In the genomic region with DNA sequence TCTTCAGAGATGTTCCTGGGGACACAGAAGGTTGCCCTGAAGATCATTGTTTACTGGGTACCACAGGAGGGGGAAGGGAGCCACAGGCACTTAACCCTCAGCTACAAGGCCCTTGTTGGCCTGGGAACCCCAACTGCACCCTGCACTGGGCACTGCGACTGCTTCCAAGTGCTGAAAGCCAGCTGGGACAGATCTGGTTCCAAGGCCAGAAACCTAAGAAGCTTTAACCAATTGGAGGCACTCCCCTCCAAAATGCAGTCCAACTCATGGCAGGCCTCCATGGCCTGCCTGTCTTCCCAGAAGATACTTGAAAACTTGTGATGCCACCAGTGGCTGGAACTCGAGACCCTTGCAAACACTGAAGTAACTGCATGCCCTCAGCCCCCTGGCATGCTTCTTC, we compare ENCODE assay signal across 23 mouse cellular contexts. TPM values are rescaled to one million over a fixed set of nuclear protein-coding genes. Genes with fewer than 3 reads are reported as not detected.
DNase-seq lines count a peak whose midpoint lies in the region; ATAC-seq and TF ChIP-seq lines count a peak whose summit lies in the region.
"Had no signal": no experiment of that assay in that cellular context is flagged by ENCODE, and none has a peak within 500 bp of the region (broad histone marks: within the 10 kb centered on the region; RNA-seq: fewer than 3 reads in every experiment).

No protein-coding gene starts in this region.

- ATAC-seq in intestine, embryonic 15.5 days: no peak
- ATAC-seq in monocyte, adult 5-6 weeks (replicated peaks; ENCODE audit: insufficient number of reproducible peaks, low FRiP score, low TSS enrichment, poor library complexity, severe bottlenecking): no peak
- ATAC-seq in intestine, embryonic 16.5 days: no peak
- ATAC-seq: CD4-positive, CD25-positive, alpha-beta regulatory T cell, adult 4 months; forebrain, embryonic 13.5 days; forebrain, embryonic 16.5 days had no signal

- TF ChIP-seq CTCF in cortical plate, adult 2 months (IDR thresholded peaks at IDR 0.05; ENCODE audit: extremely low read depth, insufficient read depth, low read length): no peak

- no peak overlapping the region for H3K4me3 ChIP-seq in heart, embryonic 10.5 days
- no peak overlapping the region for H3K4me3 ChIP-seq in cortical plate, adult 2 months (ENCODE audit: insufficient read depth, low read length)
- no peak overlapping the region for H3K4me3 ChIP-seq in intestine, embryonic 15.5 days (replicated peaks)
- no peak overlapping the region for H3K4me3 ChIP-seq in intestine, embryonic 16.5 days (ENCODE audit: low read length)
- H3K4me3 ChIP-seq: embryonic facial prominence, embryonic 10.5 days; embryonic facial prominence, embryonic 13.5 days; erythroblast, embryonic 14.5 days; forebrain, embryonic 13.5 days; heart, adult 2 months; hindbrain, embryonic 12.5 days; hindbrain, embryonic 15.5 days had no signal

- H3K27me3 ChIP-seq in heart, embryonic 10.5 days (ENCODE audit: insufficient read depth, poor library complexity, severe bottlenecking): no peaks in the 10 kb centered on the region
- no peaks in the 10 kb centered on the region for H3K27me3 ChIP-seq in intestine, embryonic 15.5 days (replicated peaks)
- no peaks in the 10 kb centered on the region for H3K27me3 ChIP-seq in intestine, embryonic 16.5 days (replicated peaks; ENCODE audit: control insufficient read depth, insufficient read depth, low read length)
- H3K27me3 ChIP-seq: embryonic facial prominence, embryonic 13.5 days; forebrain, embryonic 13.5 days; hindbrain, embryonic 12.5 days; hindbrain, embryonic 15.5 days had no signal

- no peak overlapping the region for H3K9ac ChIP-seq in intestine, embryonic 15.5 days
- no peak overlapping the region for H3K9ac ChIP-seq in intestine, embryonic 16.5 days (ENCODE audit: low read depth, low read length)
- H3K9ac ChIP-seq: embryonic facial prominence, embryonic 13.5 days; forebrain, embryonic 13.5 days; hindbrain, embryonic 12.5 days; hindbrain, embryonic 15.5 days had no signal

- H3K4me1 ChIP-seq in heart, embryonic 10.5 days: peaks cover 15% of the 10 kb centered on the region; the same call in 1 of the 2 replicates
- no peaks in the 10 kb centered on the region for H3K4me1 ChIP-seq in cortical plate, adult 2 months (ENCODE audit: control insufficient read depth, insufficient read depth, low read length)
- no peaks in the 10 kb centered on the region for H3K4me1 ChIP-seq in intestine, embryonic 15.5 days (replicated peaks)
- no peaks in the 10 kb centered on the region for H3K4me1 ChIP-seq in intestine, embryonic 16.5 days (ENCODE audit: control insufficient read depth, insufficient read depth, low read length)

- no peak overlapping the region for H3K4me2 ChIP-seq in intestine, embryonic 15.5 days (replicated peaks)
- H3K4me2 ChIP-seq in intestine, embryonic 16.5 days (ENCODE audit: low read depth, low read length): no peak overlapping the region
- H3K4me2 ChIP-seq: embryonic facial prominence, embryonic 13.5 days; forebrain, embryonic 13.5 days; heart, embryonic 11.5 days; hindbrain, embryonic 12.5 days; hindbrain, embryonic 15.5 days had no signal

- H3K27ac ChIP-seq in heart, embryonic 10.5 days: no peak overlapping the region
- peak overlapping the region; percentile 61; the same call in 1 of the 2 replicates for H3K27ac ChIP-seq in cortical plate, adult 2 months (ENCODE audit: insufficient read depth, low read length)
- no peak overlapping the region for H3K27ac ChIP-seq in intestine, embryonic 15.5 days
- H3K27ac ChIP-seq in intestine, embryonic 16.5 days (ENCODE audit: low read length): no peak overlapping the region
- H3K27ac ChIP-seq: embryonic facial prominence, embryonic 10.5 days; embryonic facial prominence, embryonic 13.5 days; forebrain, embryonic 13.5 days; heart, adult 2 months; hindbrain, embryonic 12.5 days; hindbrain, embryonic 15.5 days had no signal

- H3K36me3 ChIP-seq in heart, embryonic 10.5 days: peaks cover 38% of the 10 kb centered on the region
- H3K36me3 ChIP-seq in intestine, embryonic 15.5 days: 0 out of 2 replicates have a peak, but pooled peaks cover 4% of the 10 kb centered on the region
- peaks cover 3% of the 10 kb centered on the region; the same call in 1 of the 2 replicates for H3K36me3 ChIP-seq in intestine, embryonic 16.5 days (ENCODE audit: control insufficient read depth, insufficient read depth, low read length)
- H3K36me3 ChIP-seq: hindbrain, embryonic 15.5 days had no signal

- peak; percentile 79 for DNase-seq in heart, adult 11 months
- no peak for DNase-seq in heart, embryonic 10.5 days (ENCODE audit: low spot score)
- peak; percentile 14 for DNase-seq in adipocyte (ENCODE audit: low spot score)
- DNase-seq in gastrocnemius, postnatal 10 days: peak; percentile 49
- DNase-seq: adrenal gland, postnatal 10 days; adrenal gland, postnatal 36 days; cerebellum, postnatal 14 days; embryo, embryonic 11 days; heart, adult 2 months; kidney, adult 18-20 months had no signal

- H3K9me3 ChIP-seq in heart, embryonic 10.5 days: no peaks in the 10 kb centered on the region
- no peaks in the 10 kb centered on the region for H3K9me3 ChIP-seq in intestine, embryonic 15.5 days
- no peaks in the 10 kb centered on the region for H3K9me3 ChIP-seq in intestine, embryonic 16.5 days (ENCODE audit: control insufficient read depth, low read length)
- H3K9me3 ChIP-seq: embryonic facial prominence, embryonic 10.5 days; embryonic facial prominence, embryonic 13.5 days; forebrain, embryonic 13.5 days; hindbrain, embryonic 12.5 days; hindbrain, embryonic 15.5 days had no signal

- TF ChIP-seq POLR2A in cortical plate, adult 2 months (IDR thresholded peaks at IDR 0.05; ENCODE audit: extremely low read depth, insufficient read depth, low read length): no peak

- 77% methylated on average over 2 of the region's 2 CpGs for WGBS in heart, embryonic 10.5 days
- 73% methylated on average over 2 of the region's 2 CpGs for WGBS in intestine, embryonic 15.5 days
- 84% methylated on average over 2 of the region's 2 CpGs for WGBS in intestine, embryonic 16.5 days

RNA-seq across cellular contexts. Expression of a gene that starts 24.6 kb away (rescaled TPM):
- polyA plus RNA-seq in heart, embryonic 10.5 days (2016; fragmentation: Nextera tagmentation; extraction: Ambion mirVana): 157 and 310 TPM in 2 replicates
- polyA plus RNA-seq in cortical plate, adult 2 months (2012; rRNA removed): 136 and 141 TPM in 2 replicates
- 10 to 100 TPM; 13.4 to 16.9 TPM for total RNA-seq in gastrocnemius, postnatal 10 days (2021)
- 291 and 356 TPM in 2 replicates for polyA plus RNA-seq in intestine, embryonic 15.5 days (2015; fragmentation: Nextera tagmentation; extraction: Ambion mirVana)
- 9.0 to 54.0 TPM (median 33.0 TPM) in 3 replicates for total RNA-seq in monocyte, adult 5-6 weeks (2017)
- 321 and 332 TPM in 2 replicates for polyA plus RNA-seq in intestine, embryonic 16.5 days (2015; fragmentation: Nextera tagmentation; extraction: Ambion mirVana)

RNA-seq across cellular contexts. Expression of a gene that starts 34.9 kb away (rescaled TPM):
- polyA plus RNA-seq in heart, embryonic 10.5 days (2016; fragmentation: Nextera tagmentation; extraction: Ambion mirVana): 4.4 and 5.6 TPM in 2 replicates
- 5.3 and 5.4 TPM in 2 replicates for polyA plus RNA-seq in cortical plate, adult 2 months (2012; rRNA removed)
- 1 to 10 TPM; 2.1 to 2.6 TPM for total RNA-seq in gastrocnemius, postnatal 10 days (2021)
- 149 and 177 TPM in 2 replicates for polyA plus RNA-seq in intestine, embryonic 15.5 days (2015; fragmentation: Nextera tagmentation; extraction: Ambion mirVana)
- not detected in 3 replicates for total RNA-seq in monocyte, adult 5-6 weeks (2017)
- polyA plus RNA-seq in intestine, embryonic 16.5 days (2015; fragmentation: Nextera tagmentation; extraction: Ambion mirVana): 352 and 475 TPM in 2 replicates
- polyA plus RNA-seq: CD4-positive, CD25-positive, alpha-beta regulatory T cell, adult 4 months had no signal

Comparison
In these comparisons a context has a peak if more than half of its experiments do, and no peak if none do; other contexts are left out.
1. RNA of a gene that starts 34.9 kb away (polyA plus RNA-seq): 352 to 475 TPM in intestine, embryonic 16.5 days and 149 to 177 TPM in intestine, embryonic 15.5 days; 4.4 to 5.6 TPM in heart, embryonic 10.5 days and 5.3 to 5.4 TPM in cortical plate, adult 2 months; every median in the first group is over 10 times any median in the second.